ENCODE assay signal across 8 mouse cellular contexts in genomic region chr16:57166611-57167513, GRCm38 (mm10). TPM values are rescaled to one million over a fixed set of nuclear protein-coding genes. Genes with fewer than 3 reads are reported as not detected.
DNase-seq lines count a peak whose midpoint lies in the region; ATAC-seq lines count a peak whose summit lies in the region.

TSS of gene Nit2 (minus strand) at chr16:57167341.

- peak; percentile 92 for DNase-seq in adipocyte (ENCODE audit: low spot score)
- peak; percentile 94 for DNase-seq in embryo, embryonic 10 days (ENCODE audit: low spot score)
- DNase-seq in gastrocnemius, postnatal 14 days: peak; percentile 94
- DNase-seq in left cerebral cortex, postnatal 10 days (ENCODE audit: extremely low spot score in 1 of 2, low spot score in 2 of 2): peak; percentile 85 to 94
- DNase-seq in right cerebral cortex, postnatal 25 days: peak; percentile 92
- DNase-seq in urinary bladder, postnatal 4 days (ENCODE audit: low spot score in 2 of 2): peak; percentile 91 to 96

- ATAC-seq in inflammation-experienced regulatory T-cells, adult 6 months: peak; percentile 96
- peak; percentile 98 for ATAC-seq in megakaryocyte-erythroid progenitor cell, adult 5-6 weeks (replicated peaks; ENCODE audit: low FRiP score, low TSS enrichment, poor library complexity, severe bottlenecking)

- intact Hi-C loops in gastrocnemius, postnatal 14 days (cut with DNase I; ENCODE audit: low total_unique reads): no loop called here
- intact Hi-C loops in left cerebral cortex, postnatal 10 days (cut with DNase I): no loop called here

RNA-seq across cellular contexts. Expression of gene Nit2, which starts in this region (rescaled TPM):
- 10 to 100 TPM; 29.2 to 29.4 TPM for total RNA-seq in gastrocnemius, postnatal 14 days (2021)
- polyA plus RNA-seq in inflammation-experienced regulatory T-cells, adult 6 months (2017; shearing (Covaris generic)): 10 to 100 TPM; 28.0 to 37.5 (median 37.5) TPM
- 10 to 100 TPM; 17.9 to 24.5 TPM for total RNA-seq in left cerebral cortex, postnatal 10 days (2021)
- total RNA-seq in megakaryocyte-erythroid progenitor cell, adult 5-6 weeks (2014; fragmentation: Nextera tagmentation): 35.5 and 43.3 TPM in 2 replicates
- 37.1 and 44.1 TPM in 2 replicates for total RNA-seq in megakaryocyte-erythroid progenitor cell, adult 5-6 weeks (2017)

Comparison
In these comparisons a context has a peak if more than half of its experiments do, and no peak if none do; other contexts are left out.
1. Peak in every context shown above with its lines: DNase-seq and ATAC-seq.